Mouse (Mus musculus) olfactory bulb, adult 2 months (tissue): ENCODE measurements around the gene Iqcg.

Experiments used
- CTCF ChIP-seq: fragments of 200-500 bp; IDR thresholded peaks from 2 replicates; pipeline ENCODE4 v1.5.1; 2012; ENCODE audit warnings: low read depth, mild to moderate bottlenecking, low read length, moderate library complexity; ENCODE audit not compliant: insufficient read depth
- POLR2A ChIP-seq: fragments of 200-500 bp; IDR thresholded peaks from 2 replicates; pipeline ENCODE4 v1.6.1; 2012; ENCODE audit warnings: mild to moderate bottlenecking, low read depth, low read length, moderate library complexity; ENCODE audit not compliant: insufficient read depth

GRCm38 (mm10) chr16:33024456-33025104 is 31.4 kb downstream of the Iqcg start:
- TF ChIP-seq CTCF (no peak), POLR2A (no peak)
